Mouse (Mus musculus) liver, embryonic 12.5 days (tissue): Measurements from ENCODE around the gene Dscam. TPM values are rescaled to one million over a fixed set of nuclear protein-coding genes. Genes with fewer than 3 reads are reported as not detected.

ENCODE experiments used
- ATAC-seq: fragments of 200-750 bp; cut with Nextera tagmentation; 2 replicates; pipeline ENCODE4 v1.8.0; 2017; ENCODE audit warnings: moderate number of reproducible peaks, mild to moderate bottlenecking, moderate library complexity
- H3K27ac ChIP-seq: fragments of 300-500 bp; sonication (generic); 2 replicates; pipeline ENCODE4 v1.5.1; 2016; ENCODE audit warnings: mild to moderate bottlenecking
- H3K27me3 ChIP-seq: fragments of 300-500 bp; sonication (generic); replicated peaks from 2 replicates; pipeline ENCODE4 v1.6.1; 2016; ENCODE audit warnings: mild to moderate bottlenecking, moderate library complexity
- H3K36me3 ChIP-seq: fragments of 300-500 bp; sonication (generic); 2 replicates; pipeline ENCODE4 v1.6.1; 2016; ENCODE audit warnings: mild to moderate bottlenecking, moderate library complexity
- H3K4me1 ChIP-seq: fragments of 300-500 bp; sonication (generic); 2 replicates; pipeline ENCODE4 v1.6.1; 2016
- H3K4me2 ChIP-seq: fragments of 300-500 bp; sonication (generic); 2 replicates; pipeline ENCODE4 v1.6.1; 2016; ENCODE audit warnings: mild to moderate bottlenecking, moderate library complexity
- H3K4me3 ChIP-seq: fragments of 300-500 bp; sonication (generic); 2 replicates; pipeline ENCODE4 v1.5.1; 2016; ENCODE audit warnings: mild to moderate bottlenecking, moderate library complexity
- H3K9ac ChIP-seq: fragments of 300-500 bp; sonication (generic); 2 replicates; pipeline ENCODE4 v1.6.1; 2016; ENCODE audit warnings: mild to moderate bottlenecking, moderate library complexity
- H3K9me3 ChIP-seq: fragments of 300-500 bp; sonication (generic); replicated peaks from 2 replicates; pipeline ENCODE4 v1.6.1; 2016; ENCODE audit warnings: mild to moderate bottlenecking, moderate library complexity
- WGBS: fragments of 180-500 bp; shearing (Covaris S2); methylation state at CpG from one replicate; pipeline ENCODE4 v1.1.7; 2016; ENCODE audit not compliant: insufficient replicate concordance; 5-methylcytosine and 5-hydroxymethylcytosine counted together
- polyA plus RNA-seq: library from polyadenylated mRNA; unstranded; fragments of >200 nt; fragmentation: Nextera tagmentation; extraction: Ambion mirVana; gene quantifications from 2 replicates; pipeline ENCODE4 v1.2.1, GENCODE M21; 2016

The Dscam gene
- polyA plus RNA-seq, 1 experiment from 2014 or later = not detected

DNA sequence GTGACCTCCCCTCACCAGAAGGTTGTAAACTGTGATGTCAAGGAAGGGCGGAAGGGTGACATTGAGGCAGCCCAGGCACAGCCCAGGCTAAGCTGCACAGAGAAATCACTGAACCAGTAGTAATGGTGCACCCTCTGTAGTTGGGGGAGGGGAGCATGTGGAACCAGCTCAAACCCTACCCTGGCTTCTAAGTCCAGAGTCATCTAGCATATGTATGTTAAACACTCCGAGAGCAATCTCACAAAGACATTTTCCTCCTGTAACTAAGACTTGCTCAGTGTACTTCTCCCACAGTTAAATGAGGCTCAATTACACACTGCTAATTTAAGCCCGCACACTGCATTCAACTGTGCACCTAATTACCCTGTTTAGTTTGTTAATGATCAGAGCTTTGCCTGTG is 324.4 kb downstream of the Dscam start:
- no peak overlapping the region for H3K4me2 ChIP-seq

DNA sequence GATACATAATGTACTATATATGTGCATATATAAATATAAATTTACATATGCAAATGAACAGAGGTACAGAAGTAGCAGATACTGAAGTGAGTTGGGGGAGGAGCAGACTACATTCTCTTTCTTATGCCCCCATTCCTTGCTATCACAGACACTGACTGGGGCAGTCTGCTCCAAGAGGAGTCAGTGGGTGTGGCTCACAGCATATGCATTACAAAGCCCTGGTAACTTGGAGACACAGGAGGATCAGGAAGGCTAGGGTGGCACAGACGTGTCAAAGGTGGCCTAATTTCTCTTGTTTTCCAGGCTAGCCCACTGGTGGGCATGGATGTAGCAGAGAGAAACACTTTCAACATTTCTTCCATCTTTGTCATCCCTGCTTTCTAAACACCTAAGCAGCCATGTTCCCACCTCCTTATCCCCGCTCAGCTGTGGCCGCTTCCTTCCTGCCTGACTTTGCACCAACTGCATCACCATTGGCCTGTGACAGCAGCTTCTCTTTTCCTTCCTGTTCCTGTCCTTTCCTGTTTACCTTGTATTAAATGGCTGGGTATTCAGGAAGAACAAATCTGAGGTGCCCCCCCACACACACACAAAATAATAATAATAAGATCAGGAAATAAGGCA is 325.0 kb downstream of the Dscam start:
- Histone ChIP-seq H3K9me3 (no peaks in the 10 kb centered on the region), H3K27me3 (no peaks in the 10 kb centered on the region; the same call in 1 of the 2 replicates), H3K36me3 (no peaks in the 10 kb centered on the region), H3K4me3 (no peak overlapping the region), H3K9ac (no peak overlapping the region), H3K4me2 (no peak overlapping the region), H3K27ac (no peak overlapping the region), H3K4me1 (no peaks in the 10 kb centered on the region)
- WGBS = 44% methylated on average over 3 of the region's 3 CpGs
- no peak for ATAC-seq

More for the DNA sequence above, 324.4 kb downstream of the Dscam start:
- no peak overlapping the region for H3K4me3 ChIP-seq
- no peak for ATAC-seq
- H3K27me3 ChIP-seq = no peaks in the 10 kb centered on the region; the same call in 1 of the 2 replicates
- no peaks in the 10 kb centered on the region for H3K4me1 ChIP-seq
- WGBS = 65% methylated on average over 3 of the region's 3 CpGs
- no peaks in the 10 kb centered on the region for H3K9me3 ChIP-seq
- H3K27ac ChIP-seq = no peak overlapping the region
- H3K9ac ChIP-seq = no peak overlapping the region
- no peaks in the 10 kb centered on the region for H3K36me3 ChIP-seq

DNA sequence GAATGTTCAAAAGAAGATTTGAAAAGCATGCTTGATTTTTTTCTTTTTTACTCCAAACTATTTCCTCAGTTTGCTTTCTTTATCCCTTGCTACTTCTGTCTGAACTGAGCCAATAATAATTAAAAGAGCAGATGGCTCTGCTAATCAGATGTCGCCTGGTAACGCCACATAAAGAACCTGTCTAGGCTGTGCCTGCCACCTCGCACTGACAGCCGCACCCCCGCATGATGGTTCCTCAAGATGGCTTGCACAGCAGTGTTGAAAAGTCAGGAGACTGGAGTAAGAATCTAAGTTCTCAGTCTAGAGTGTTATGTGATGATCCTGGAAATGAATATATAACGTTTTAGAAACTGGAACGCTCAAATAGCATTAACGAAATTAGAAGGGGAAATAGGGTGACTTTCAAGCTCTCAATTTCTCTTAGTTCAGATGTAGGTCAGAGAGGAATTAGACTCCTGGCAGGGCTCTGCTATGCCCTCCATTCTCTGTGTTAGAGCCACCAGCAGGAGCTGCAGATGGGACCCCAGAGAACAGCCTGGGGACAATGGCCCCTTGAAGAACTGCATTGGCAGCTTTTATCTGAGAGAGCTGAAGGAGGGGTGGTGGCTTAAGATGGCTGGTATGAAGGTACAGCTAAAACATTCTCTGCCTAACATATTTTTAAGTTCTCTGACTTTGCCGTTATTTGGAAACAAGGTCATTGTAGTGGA is 326.7 kb downstream of the Dscam start:
- no peak overlapping the region for H3K4me2 ChIP-seq
- no peaks in the 10 kb centered on the region for H3K4me1 ChIP-seq
- no peak for ATAC-seq
- 72% methylated on average over 9 of the region's 9 CpGs for WGBS
- no peaks in the 10 kb centered on the region for H3K36me3 ChIP-seq
- H3K27me3 ChIP-seq = no peaks in the 10 kb centered on the region; the same call in 1 of the 2 replicates
- no peaks in the 10 kb centered on the region for H3K9me3 ChIP-seq
- H3K4me3 ChIP-seq = no peak overlapping the region
- no peak overlapping the region for H3K9ac ChIP-seq
- H3K27ac ChIP-seq = no peak overlapping the region

DNA sequence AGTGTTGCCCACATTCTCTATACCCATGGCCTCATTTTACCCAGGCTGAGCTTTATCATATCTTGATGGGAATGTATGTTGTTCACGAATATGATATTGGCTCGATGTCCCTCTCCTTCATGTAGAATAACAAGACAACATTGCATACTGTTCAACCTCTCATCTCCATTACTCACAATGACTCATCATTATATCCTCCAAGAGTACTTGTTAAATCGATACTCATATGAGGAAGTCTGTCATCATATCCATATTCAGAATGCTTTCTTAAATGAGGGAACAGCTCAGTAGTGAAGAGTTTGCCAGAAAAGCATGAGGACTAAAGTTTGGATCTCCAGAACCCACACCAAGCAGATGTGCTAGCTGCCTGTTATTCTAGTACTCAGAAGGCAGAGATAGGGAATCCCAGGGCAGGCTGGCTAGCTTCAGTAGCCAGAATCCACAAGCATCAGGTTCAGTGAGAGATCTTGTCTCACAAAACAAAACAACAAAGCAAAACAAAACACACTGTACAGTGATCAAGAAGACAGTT is 327.7 kb downstream of the Dscam start:
- Histone ChIP-seq H3K9me3 (no peaks in the 10 kb centered on the region), H3K36me3 (no peaks in the 10 kb centered on the region), H3K9ac (no peak overlapping the region), H3K4me1 (no peaks in the 10 kb centered on the region), H3K4me3 (no peak overlapping the region), H3K27ac (no peak overlapping the region), H3K27me3 (no peaks in the 10 kb centered on the region; the same call in 1 of the 2 replicates), H3K4me2 (no peak overlapping the region)
- ATAC-seq = no peak
- WGBS = 66% methylated on average over 3 of the region's 3 CpGs

DNA sequence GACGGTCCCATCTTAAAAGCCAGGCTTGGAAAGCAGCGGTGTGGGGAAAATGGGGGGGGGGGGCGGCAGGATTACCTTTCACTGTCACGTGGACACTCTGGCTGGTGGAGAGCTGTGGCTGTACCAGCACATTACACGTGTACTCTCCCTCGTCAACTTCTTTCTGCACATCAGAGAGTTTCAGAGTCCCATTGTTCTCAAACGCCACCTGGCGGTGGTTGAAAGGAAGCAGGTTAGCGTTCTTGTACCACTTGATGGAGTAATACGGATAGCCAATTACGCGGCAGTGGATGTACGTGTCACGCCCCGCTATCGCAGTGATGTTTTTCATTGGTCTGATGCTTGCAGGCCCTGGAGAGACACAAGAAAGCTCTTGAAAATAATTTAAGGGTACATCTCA is 350.9 kb downstream of the Dscam start:
- 25% methylated on average over 16 of the region's 16 CpGs for WGBS
- peak; percentile 37; the same call in 1 of the 2 replicates for ATAC-seq

DNA sequence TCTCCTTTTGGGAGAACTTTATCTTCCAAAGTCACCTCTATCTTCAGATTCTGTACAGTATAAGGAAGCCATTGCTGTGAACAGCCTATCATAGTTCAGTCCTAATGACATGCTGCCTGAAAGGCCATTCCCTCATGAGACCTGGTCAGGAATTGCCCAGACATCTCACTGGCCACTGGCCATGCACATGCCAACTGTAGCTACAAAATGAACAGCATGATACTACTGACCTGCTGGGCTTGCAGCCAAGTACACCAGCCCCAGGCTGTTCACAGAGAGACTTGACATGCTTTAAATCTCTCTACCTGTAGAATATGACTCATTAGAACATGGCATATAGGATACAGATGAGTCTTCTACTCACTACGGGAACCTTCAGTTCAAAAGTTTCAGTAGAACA is 364.3 kb downstream of the Dscam start:
- Histone ChIP-seq H3K4me2 (no peak overlapping the region), H3K27ac (no peak overlapping the region), H3K9ac (no peak overlapping the region), H3K36me3 (no peaks in the 10 kb centered on the region), H3K4me3 (no peak overlapping the region), H3K9me3 (no peaks in the 10 kb centered on the region), H3K4me1 (no peaks in the 10 kb centered on the region), H3K27me3 (no peaks in the 10 kb centered on the region)
- 68% methylated on average over 1 of the region's 1 CpGs for WGBS
- ATAC-seq = no peak

More for the DNA sequence above, 350.9 kb downstream of the Dscam start:
- no peak overlapping the region for H3K4me3 ChIP-seq
- no peaks in the 10 kb centered on the region for H3K4me1 ChIP-seq
- no peak overlapping the region for H3K9ac ChIP-seq
- H3K27me3 ChIP-seq = no peaks in the 10 kb centered on the region
- no peaks in the 10 kb centered on the region for H3K9me3 ChIP-seq
- no peak overlapping the region for H3K4me2 ChIP-seq
- H3K27ac ChIP-seq = no peak overlapping the region
- H3K36me3 ChIP-seq = no peaks in the 10 kb centered on the region

DNA sequence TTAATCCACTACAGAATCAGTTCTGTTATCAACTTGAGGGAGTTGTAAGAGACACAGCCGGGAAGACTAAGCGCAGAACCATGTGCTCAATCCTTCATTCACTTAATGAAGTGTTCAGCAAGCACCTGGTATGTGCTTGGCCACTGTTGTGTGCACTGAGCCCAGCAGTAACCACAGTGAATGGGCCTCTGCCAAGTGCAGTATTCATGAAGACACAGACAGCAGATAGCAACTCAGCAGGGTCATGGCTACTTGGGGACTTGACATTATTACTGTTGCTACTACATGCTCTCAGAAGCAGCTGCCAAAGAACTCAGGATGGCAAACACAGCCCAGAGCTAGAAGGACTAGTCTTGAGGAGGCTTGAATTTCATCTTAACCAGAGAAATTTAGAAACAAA is 367.9 kb downstream of the Dscam start:
- ATAC-seq = no peak
- Histone ChIP-seq H3K36me3 (no peaks in the 10 kb centered on the region), H3K4me2 (no peak overlapping the region), H3K4me3 (no peak overlapping the region), H3K9ac (no peak overlapping the region), H3K9me3 (no peaks in the 10 kb centered on the region), H3K27me3 (no peaks in the 10 kb centered on the region), H3K27ac (no peak overlapping the region), H3K4me1 (no peaks in the 10 kb centered on the region)
- 69% methylated on average over 2 of the region's 2 CpGs for WGBS

DNA sequence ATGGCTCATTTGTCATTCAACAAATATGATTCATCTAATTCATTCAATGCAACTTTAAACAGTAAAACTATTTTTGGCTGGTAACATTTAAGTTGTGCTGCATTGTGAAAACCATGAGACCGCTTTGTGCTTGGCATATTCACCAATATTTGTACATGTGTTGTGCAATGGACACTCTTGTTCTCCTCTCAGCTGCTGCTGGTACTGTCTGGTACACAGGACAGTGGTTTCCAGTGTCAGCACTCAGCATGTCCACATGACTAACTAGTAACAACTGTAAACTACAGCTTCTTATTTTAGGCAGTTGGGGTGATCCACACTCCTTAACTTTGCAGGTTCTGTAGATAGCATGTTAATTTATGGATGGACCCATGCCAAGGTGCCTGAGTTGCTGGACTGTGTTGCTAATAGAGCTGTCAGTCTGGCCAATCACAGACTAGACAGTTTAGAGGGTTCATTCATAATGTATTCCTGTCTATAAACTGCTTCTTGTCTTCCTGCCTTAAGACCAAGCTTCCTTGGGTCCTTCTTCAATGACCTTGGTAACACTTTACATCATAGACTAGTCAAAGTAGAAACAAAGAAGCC is 368.8 kb downstream of the Dscam start:
- H3K9ac ChIP-seq = no peak overlapping the region
- H3K4me2 ChIP-seq = no peak overlapping the region
- H3K4me1 ChIP-seq = no peaks in the 10 kb centered on the region
- no peak for ATAC-seq
- WGBS = 72% methylated on average over 1 of the region's 1 CpGs
- H3K9me3 ChIP-seq = no peaks in the 10 kb centered on the region
- H3K27me3 ChIP-seq = no peaks in the 10 kb centered on the region
- H3K36me3 ChIP-seq = no peaks in the 10 kb centered on the region
- H3K4me3 ChIP-seq = no peak overlapping the region
- H3K27ac ChIP-seq = no peak overlapping the region

DNA sequence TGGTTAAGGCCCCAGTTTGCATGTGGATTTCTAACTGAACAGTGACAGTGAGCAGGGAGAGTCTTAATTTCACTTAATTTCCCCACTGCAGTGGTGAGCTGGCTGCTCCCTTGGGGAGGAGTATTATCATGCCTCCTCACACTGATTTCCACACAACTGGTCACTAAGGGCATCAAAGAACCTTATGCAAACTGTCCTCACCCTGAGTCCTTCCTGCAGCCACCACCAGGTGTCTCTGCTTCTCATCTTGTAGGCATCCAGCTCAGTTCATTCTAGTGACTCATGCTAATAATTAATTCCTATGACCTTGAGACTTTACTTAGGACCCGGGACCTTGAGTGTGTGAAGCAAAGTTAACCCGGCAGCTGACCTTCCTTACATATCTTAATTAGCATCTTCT is 375.1 kb downstream of the Dscam start:
- H3K36me3 ChIP-seq = no peaks in the 10 kb centered on the region
- no peaks in the 10 kb centered on the region for H3K27me3 ChIP-seq
- no peaks in the 10 kb centered on the region for H3K4me1 ChIP-seq
- no peak for ATAC-seq
- no peak overlapping the region for H3K27ac ChIP-seq
- no peak overlapping the region for H3K9ac ChIP-seq
- no peak overlapping the region for H3K4me2 ChIP-seq
- WGBS = 33% methylated on average over 2 of the region's 2 CpGs
- no peak overlapping the region for H3K4me3 ChIP-seq
- H3K9me3 ChIP-seq = no peaks in the 10 kb centered on the region

DNA sequence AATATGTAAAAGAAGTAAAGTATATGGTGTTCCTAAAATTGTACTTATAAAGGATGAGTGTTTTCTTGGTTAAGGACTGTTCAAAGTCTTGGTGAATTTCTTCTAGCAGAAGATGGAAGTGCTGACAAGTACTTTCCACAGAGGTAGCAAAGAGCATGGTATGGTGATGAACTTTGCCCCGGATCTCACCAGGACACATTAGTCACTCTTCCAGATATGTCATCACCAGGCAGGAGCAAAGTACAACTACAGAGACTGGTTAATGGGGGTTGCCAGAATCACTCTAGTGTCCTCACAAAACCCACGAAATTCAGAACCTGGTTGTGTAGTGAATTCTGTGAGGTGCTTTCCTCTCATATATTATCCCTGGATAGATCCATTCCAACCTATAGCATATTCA is 379.2 kb downstream of the Dscam start:
- Histone ChIP-seq H3K27ac (no peak overlapping the region), H3K9ac (no peak overlapping the region), H3K27me3 (no peaks in the 10 kb centered on the region), H3K36me3 (no peaks in the 10 kb centered on the region), H3K4me2 (no peak overlapping the region), H3K4me1 (no peaks in the 10 kb centered on the region), H3K4me3 (no peak overlapping the region), H3K9me3 (no peaks in the 10 kb centered on the region)
- WGBS = 37% methylated on average over 2 of the region's 2 CpGs
- ATAC-seq = 0 out of 2 replicates have a peak, but pooled peaks have one; percentile 44

DNA sequence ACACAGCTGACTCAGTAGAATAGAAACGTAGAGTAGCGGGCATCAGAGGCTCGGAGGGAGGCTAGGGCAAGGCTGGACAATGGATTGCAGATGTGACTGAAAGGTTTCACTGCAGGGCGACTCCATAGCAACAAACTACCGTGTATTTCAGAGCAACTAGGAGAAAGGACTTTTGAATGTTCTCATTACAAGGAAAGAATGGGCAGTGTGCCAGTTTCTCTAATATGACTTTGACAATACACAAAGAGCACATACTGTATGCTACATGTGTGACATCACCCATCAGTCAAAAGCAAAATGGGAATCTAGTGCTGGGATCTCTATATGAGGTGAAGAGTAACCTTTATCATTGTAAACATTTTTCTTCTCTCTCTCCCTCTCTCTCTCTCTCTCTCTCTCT is 382.3 kb downstream of the Dscam start:
- Histone ChIP-seq H3K4me1 (no peaks in the 10 kb centered on the region), H3K4me2 (no peak overlapping the region), H3K9me3 (no peaks in the 10 kb centered on the region), H3K9ac (no peak overlapping the region), H3K36me3 (no peaks in the 10 kb centered on the region), H3K4me3 (no peak overlapping the region), H3K27ac (no peak overlapping the region), H3K27me3 (no peaks in the 10 kb centered on the region)
- ATAC-seq = no peak
- WGBS = 74% methylated on average over 5 of the region's 5 CpGs

DNA sequence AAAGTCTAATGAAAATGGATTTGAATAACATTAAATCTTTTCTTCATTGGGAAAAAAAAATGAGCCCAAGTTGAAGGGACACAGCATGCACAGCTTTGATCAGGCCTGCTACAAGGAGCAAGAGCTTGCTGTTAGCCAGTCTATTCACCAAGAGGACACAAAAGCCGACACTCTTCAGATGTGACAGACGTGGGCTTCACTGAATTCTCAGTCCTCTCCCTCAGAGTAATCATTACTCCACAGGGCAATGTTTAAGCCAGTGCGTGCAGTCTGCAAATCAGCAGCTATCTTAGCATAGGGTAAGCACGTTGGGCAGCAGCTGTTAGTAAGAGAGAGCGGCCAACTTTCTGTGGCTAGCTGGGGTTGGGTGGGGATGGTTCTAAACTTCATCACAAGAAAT is 391.5 kb downstream of the Dscam start:
- no peak overlapping the region for H3K4me3 ChIP-seq
- no peaks in the 10 kb centered on the region for H3K36me3 ChIP-seq
- no peak overlapping the region for H3K9ac ChIP-seq
- H3K27ac ChIP-seq = no peak overlapping the region
- no peaks in the 10 kb centered on the region for H3K27me3 ChIP-seq
- no peak overlapping the region for H3K4me2 ChIP-seq
- no peak for ATAC-seq
- 54% methylated on average over 5 of the region's 5 CpGs for WGBS
- no peaks in the 10 kb centered on the region for H3K9me3 ChIP-seq
- no peaks in the 10 kb centered on the region for H3K4me1 ChIP-seq
